Mouse (Mus musculus): ENCODE results near the gene Prcp. TPM values are rescaled to one million over a fixed set of nuclear protein-coding genes. Genes with fewer than 3 reads are reported as not detected.
"Not testable (repeated sequence)": the region's sequence is repeated elsewhere in the genome, so short reads cannot be mapped to it uniquely, and the experiment has no call there.

Gene Prcp
- total and polyA plus RNA-seq, 3 experiments, result 40.3 to 48.4 TPM; not detected in 1

- Histone ChIP-seq H3K79me2 (ENCODE audit: control insufficient read depth, insufficient read depth, low read length, poor library complexity) (no peaks in the 10 kb centered on the region), H3K27ac (ENCODE audit: control insufficient read depth, low read depth, low read length) (no peak overlapping the region), H3K27me3 (ENCODE audit: control insufficient read depth in 1 of 2, insufficient read depth in 2 of 2, low read length in 2 of 2) (no peaks in the 10 kb centered on the region), H3K9me3 (replicated peaks; ENCODE audit: insufficient read depth, low read length) (no peaks in the 10 kb centered on the region), H3K36me3 (ENCODE audit: control insufficient read depth in 1 of 2, insufficient read depth in 2 of 2, low read length in 2 of 2) (no peaks in the 10 kb centered on the region; a peak in 1 of 4 replicates), H3K4me1 (ENCODE audit: control insufficient read depth in 1 of 2, insufficient read depth in 2 of 2, low read length in 2 of 2) (no peaks in the 10 kb centered on the region), H3K4me3 (ENCODE audit: control insufficient read depth in 1 of 2, insufficient read depth in 1 of 2, low read depth in 2 of 2, low read length in 2 of 2) (no peak overlapping the region), H3K9ac (ENCODE audit: control insufficient read depth, low read depth, low read length, poor library complexity, severe bottlenecking) (no peak overlapping the region)
- TF ChIP-seq ZKSCAN1 (IDR thresholded peaks at IDR 0.05; ENCODE audit: low read depth, low read length), result no peak
- TF ChIP-seq MAZ (IDR thresholded peaks at IDR 0.05; ENCODE audit: low read depth, low read length), result no peak
- TF ChIP-seq POLR2A (IDR thresholded peaks at IDR 0.05; ENCODE audit: control insufficient read depth in 1 of 2, insufficient read depth in 1 of 2, low read depth in 1 of 2, low read length in 2 of 2, poor library complexity in 1 of 2), result no peak
- no peak for TF ChIP-seq MAX (IDR thresholded peaks at IDR 0.05; ENCODE audit: low read length)
- TF ChIP-seq TBP (IDR thresholded peaks at IDR 0.05; ENCODE audit: low read depth, low read length), result no peak
- no peak for TF ChIP-seq SMC3 (IDR thresholded peaks at IDR 0.05; ENCODE audit: low read depth, low read length)
- TF ChIP-seq E2F4 (IDR thresholded peaks at IDR 0.05; ENCODE audit: borderline replicate concordance, low read depth, low read length), result no peak
- DNase-seq (ENCODE audit: low read depth, low spot score), result no peak
Measured at GRCm38 (mm10) chr7:92932792-92933191, 58.5 kb downstream of the Prcp start.

DNA sequence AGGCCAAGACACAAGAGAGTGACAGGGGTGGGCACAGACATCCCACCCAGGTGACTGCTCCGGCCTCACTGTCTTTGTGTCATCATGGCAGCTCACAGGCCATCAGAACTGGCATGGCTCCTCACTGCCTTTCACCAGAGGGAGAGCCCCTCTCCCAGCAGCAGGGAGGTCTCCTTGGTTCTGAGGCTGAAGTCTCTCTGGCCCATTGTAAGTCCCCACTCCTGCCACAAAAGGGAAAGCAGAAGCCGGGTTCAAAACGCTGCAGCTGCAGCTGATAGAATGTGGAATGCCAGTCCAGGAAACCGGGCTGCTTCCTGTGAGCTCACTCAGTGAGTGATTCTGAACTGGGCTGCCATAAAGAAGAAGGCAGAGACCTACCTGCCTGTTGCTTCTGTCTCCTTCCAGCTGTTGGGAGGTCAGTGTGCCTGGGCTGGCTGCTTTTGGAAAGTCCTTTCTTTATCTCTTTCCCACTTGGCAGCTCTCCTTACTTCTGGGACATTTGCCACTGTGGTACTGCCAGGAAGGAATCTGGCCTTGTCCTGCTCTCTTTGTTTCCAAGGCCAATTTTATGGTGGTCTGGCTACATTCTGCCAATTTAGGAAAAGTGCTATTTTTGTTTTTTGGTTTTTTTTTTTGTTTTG is 59.2 kb downstream of the Prcp start:
- not testable (repeated sequence) for H3K9me3 ChIP-seq (replicated peaks; ENCODE audit: insufficient read depth, low read length); H3K4me1 ChIP-seq (ENCODE audit: control insufficient read depth in 1 of 2, insufficient read depth in 2 of 2, low read length in 2 of 2); H3K27me3 ChIP-seq (ENCODE audit: control insufficient read depth in 1 of 2, insufficient read depth in 2 of 2, low read length in 2 of 2); H3K27ac ChIP-seq (ENCODE audit: control insufficient read depth, low read depth, low read length); H3K79me2 ChIP-seq (ENCODE audit: control insufficient read depth, insufficient read depth, low read length, poor library complexity); DNase-seq (ENCODE audit: low read depth, low spot score); H3K36me3 ChIP-seq (ENCODE audit: control insufficient read depth in 1 of 2, insufficient read depth in 2 of 2, low read length in 2 of 2); H3K4me3 ChIP-seq (ENCODE audit: control insufficient read depth in 1 of 2, insufficient read depth in 1 of 2, low read depth in 2 of 2, low read length in 2 of 2); H3K9ac ChIP-seq (ENCODE audit: control insufficient read depth, low read depth, low read length, poor library complexity, severe bottlenecking)

GRCm38 (mm10) chr7:92936747-92937146 is 62.5 kb downstream of the Prcp start:
- DNase-seq (ENCODE audit: low read depth, low spot score), result no peak
- Histone ChIP-seq H3K36me3 (ENCODE audit: control insufficient read depth in 1 of 2, insufficient read depth in 2 of 2, low read length in 2 of 2) (no peaks in the 10 kb centered on the region; a peak in 1 of 4 replicates), H3K4me3 (ENCODE audit: control insufficient read depth in 1 of 2, insufficient read depth in 1 of 2, low read depth in 2 of 2, low read length in 2 of 2) (no peak overlapping the region), H3K9me3 (replicated peaks; ENCODE audit: insufficient read depth, low read length) (no peaks in the 10 kb centered on the region), H3K27me3 (ENCODE audit: control insufficient read depth in 1 of 2, insufficient read depth in 2 of 2, low read length in 2 of 2) (no peaks in the 10 kb centered on the region), H3K9ac (ENCODE audit: control insufficient read depth, low read depth, low read length, poor library complexity, severe bottlenecking) (no peak overlapping the region), H3K4me1 (ENCODE audit: control insufficient read depth in 1 of 2, insufficient read depth in 2 of 2, low read length in 2 of 2) (no peaks in the 10 kb centered on the region), H3K79me2 (ENCODE audit: control insufficient read depth, insufficient read depth, low read length, poor library complexity) (no peaks in the 10 kb centered on the region), H3K27ac (ENCODE audit: control insufficient read depth, low read depth, low read length) (no peak overlapping the region)
- no peak for TF ChIP-seq CHD2 (IDR thresholded peaks at IDR 0.05; ENCODE audit: low read length)
- no peak for TF ChIP-seq MAX (IDR thresholded peaks at IDR 0.05; ENCODE audit: low read length)
- no peak for TF ChIP-seq MYB (IDR thresholded peaks at IDR 0.05; ENCODE audit: low read depth, low read length)

GRCm38 (mm10) chr7:92937955-92938354 is 63.7 kb downstream of the Prcp start:
- H3K4me1 ChIP-seq (ENCODE audit: control insufficient read depth in 1 of 2, insufficient read depth in 2 of 2, low read length in 2 of 2), result no peaks in the 10 kb centered on the region
- TF ChIP-seq E2F4 (IDR thresholded peaks at IDR 0.05; ENCODE audit: borderline replicate concordance, low read depth, low read length) (no peak), EP300 (IDR thresholded peaks at IDR 0.05; ENCODE audit: low read depth in 1 of 2, low read length in 2 of 2) (no peak), ZC3H11A (IDR thresholded peaks at IDR 0.05; ENCODE audit: low read depth, low read length) (peak; percentile 54; the same call in 1 of the 2 replicates), CTCF (IDR thresholded peaks at IDR 0.05 in 2 of 3, conservative IDR thresholded peaks at IDR 0.05 in 1 of 3; ENCODE audit: control insufficient read depth in 1 of 3, insufficient read depth in 1 of 3, low read depth in 2 of 3, low read length in 3 of 3, poor library complexity in 1 of 3, severe bottlenecking in 1 of 3) (peak; percentile 66 to 71 (median 68)), MYC (IDR thresholded peaks at IDR 0.05; ENCODE audit: low read depth, low read length) (no peak), SMC3 (IDR thresholded peaks at IDR 0.05; ENCODE audit: low read depth, low read length) (peak; percentile 68), RAD21 (IDR thresholded peaks at IDR 0.05; ENCODE audit: low read depth, low read length) (peak; percentile 70), MAFK (IDR thresholded peaks at IDR 0.05; ENCODE audit: borderline replicate concordance, low read depth, low read length) (0 out of 2 replicates have a peak, but pooled peaks have one; percentile 26)
- H3K9ac ChIP-seq (ENCODE audit: control insufficient read depth, low read depth, low read length, poor library complexity, severe bottlenecking), result no peak overlapping the region
- peak; percentile 56 for DNase-seq (ENCODE audit: low read depth, low spot score)
- H3K27me3 ChIP-seq (ENCODE audit: control insufficient read depth in 1 of 2, insufficient read depth in 2 of 2, low read length in 2 of 2), result no peaks in the 10 kb centered on the region
- H3K9me3 ChIP-seq (replicated peaks; ENCODE audit: insufficient read depth, low read length), result no peaks in the 10 kb centered on the region
- H3K4me3 ChIP-seq (ENCODE audit: control insufficient read depth in 1 of 2, insufficient read depth in 1 of 2, low read depth in 2 of 2, low read length in 2 of 2), result no peak overlapping the region
- no peak overlapping the region for H3K27ac ChIP-seq (ENCODE audit: control insufficient read depth, low read depth, low read length)
- H3K36me3 ChIP-seq (ENCODE audit: control insufficient read depth in 1 of 2, insufficient read depth in 2 of 2, low read length in 2 of 2), result no peaks in the 10 kb centered on the region
- no peaks in the 10 kb centered on the region for H3K79me2 ChIP-seq (ENCODE audit: control insufficient read depth, insufficient read depth, low read length, poor library complexity)
